Comparison of ENCODE assay signal across 26 mouse cellular contexts in the genomic region with DNA sequence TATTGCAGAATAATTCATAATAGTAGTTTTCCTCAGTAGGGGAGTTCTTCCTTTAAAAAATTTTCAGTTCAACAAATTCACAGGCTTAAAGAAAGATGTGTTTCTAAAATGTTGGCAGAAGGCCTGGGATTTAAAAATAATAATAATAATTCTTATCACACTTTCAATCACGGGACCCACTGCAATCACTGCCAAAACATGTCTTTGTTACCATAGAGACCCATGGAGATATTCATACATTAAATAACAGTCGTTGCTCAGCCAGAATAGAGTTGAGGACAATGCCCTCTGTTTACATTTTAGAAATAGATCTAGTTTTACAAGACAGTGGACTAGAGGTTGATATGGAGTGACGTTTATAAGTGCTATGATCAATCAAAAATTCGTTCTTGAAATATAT.
DNase-seq lines count a peak whose midpoint lies in the region; ATAC-seq and TF ChIP-seq lines count a peak whose summit lies in the region.
"Had no signal": no experiment of that assay in that cellular context is flagged by ENCODE, and none has a peak within 500 bp of the region (broad histone marks: within the 10 kb centered on the region; RNA-seq: fewer than 3 reads in every experiment).

No protein-coding gene starts in this region.

- no peak for TF ChIP-seq CTCF in kidney, postnatal 0 days (IDR thresholded peaks at IDR 0.05; ENCODE audit: low read depth)
- TF ChIP-seq CTCF in lung, adult 2 months (IDR thresholded peaks at IDR 0.05; ENCODE audit: insufficient read depth, low read length), result no peak

- no peaks in the 10 kb centered on the region for H3K36me3 ChIP-seq in embryonic facial prominence, embryonic 14.5 days (ENCODE audit: control insufficient read depth, insufficient read depth, low read length)
- no peaks in the 10 kb centered on the region for H3K36me3 ChIP-seq in embryonic facial prominence, embryonic 10.5 days (replicated peaks)
- H3K36me3 ChIP-seq in kidney, postnatal 0 days (ENCODE audit: insufficient read depth, low read length), result no peaks in the 10 kb centered on the region
- no peaks in the 10 kb centered on the region for H3K36me3 ChIP-seq in lung, embryonic 15.5 days
- H3K36me3 ChIP-seq: embryonic facial prominence, embryonic 12.5 days; heart, embryonic 10.5 days; heart, embryonic 13.5 days had no signal

- DNase-seq in embryonic facial prominence, embryonic 14.5 days (ENCODE audit: low spot score), result peak; percentile 40
- DNase-seq in embryonic facial prominence, embryonic 10.5 days (ENCODE audit: low spot score), result no peak
- peak; percentile 12 for DNase-seq in kidney, postnatal 0 days (ENCODE audit: low spot score)
- DNase-seq in kidney, adult 8-10 months, result no peak
- no peak for DNase-seq in lung, postnatal 36 days
- peak; percentile 2 for DNase-seq in lung, postnatal 10 days
- DNase-seq in lung, adult 2 months, result no peak
- DNase-seq: adrenal gland, adult 8-10 months; adrenal gland, postnatal 25 days; cerebellum, adult 18-20 months; cerebellum, adult 9-10 months; cerebellum, postnatal 14 days; gastrocnemius, postnatal 10 days; gastrocnemius, postnatal 36 days; heart, adult 2 months; heart, postnatal 14 days; heart, postnatal 4 days had no signal

- no peaks in the 10 kb centered on the region for H3K9me3 ChIP-seq in embryonic facial prominence, embryonic 14.5 days (ENCODE audit: control insufficient read depth, low read length)
- no peaks in the 10 kb centered on the region for H3K9me3 ChIP-seq in embryonic facial prominence, embryonic 10.5 days
- H3K9me3 ChIP-seq in kidney, postnatal 0 days (replicated peaks; ENCODE audit: low read length), result no peaks in the 10 kb centered on the region
- no peaks in the 10 kb centered on the region for H3K9me3 ChIP-seq in lung, embryonic 15.5 days
- H3K9me3 ChIP-seq: embryonic facial prominence, embryonic 12.5 days; forebrain, embryonic 13.5 days; heart, embryonic 10.5 days; heart, embryonic 13.5 days had no signal

- no peak for ATAC-seq in embryonic facial prominence, embryonic 14.5 days (ENCODE audit: low read depth)
- no peak for ATAC-seq in kidney, postnatal 0 days (replicated peaks; ENCODE audit: low FRiP score, low read depth)
- peak; percentile 67; the same call in 1 of the 2 replicates for ATAC-seq in lung, embryonic 15.5 days (ENCODE audit: borderline replicate concordance, extremely low read depth, low FRiP score, low TSS enrichment)
- ATAC-seq: activated CD4-positive, CD25-positive, alpha-beta regulatory T cell, adult 4 months; forebrain, embryonic 13.5 days; hindbrain, postnatal 0 days had no signal

- H3K27me3 ChIP-seq in embryonic facial prominence, embryonic 14.5 days (replicated peaks; ENCODE audit: control insufficient read depth, insufficient read depth, low read length), result no peaks in the 10 kb centered on the region
- no peaks in the 10 kb centered on the region for H3K27me3 ChIP-seq in embryonic facial prominence, embryonic 10.5 days (replicated peaks; ENCODE audit: low read depth, poor library complexity, severe bottlenecking)
- H3K27me3 ChIP-seq in kidney, postnatal 0 days (ENCODE audit: insufficient read depth, low read length), result no peaks in the 10 kb centered on the region
- H3K27me3 ChIP-seq in lung, embryonic 15.5 days, result no peaks in the 10 kb centered on the region
- H3K27me3 ChIP-seq: embryonic facial prominence, embryonic 12.5 days; heart, embryonic 13.5 days had no signal

- H3K4me3 ChIP-seq in embryonic facial prominence, embryonic 14.5 days (ENCODE audit: low read depth, low read length), result no peak overlapping the region
- no peak overlapping the region for H3K4me3 ChIP-seq in embryonic facial prominence, embryonic 10.5 days
- H3K4me3 ChIP-seq in kidney, postnatal 0 days (replicated peaks; ENCODE audit: low read depth, low read length), result no peak overlapping the region
- no peak overlapping the region for H3K4me3 ChIP-seq in lung, embryonic 15.5 days
- H3K4me3 ChIP-seq in lung, adult 2 months (replicated peaks; ENCODE audit: extremely low read depth, low read depth, low read length), result no peak overlapping the region
- H3K4me3 ChIP-seq: embryonic facial prominence, embryonic 12.5 days; erythroblast, embryonic 14.5 days; forebrain, embryonic 13.5 days; heart, adult 2 months; heart, embryonic 10.5 days; heart, embryonic 13.5 days had no signal

- H3K4me1 ChIP-seq in embryonic facial prominence, embryonic 14.5 days (ENCODE audit: control insufficient read depth, insufficient read depth, low read length), result peaks cover 9% of the 10 kb centered on the region; the same call in 1 of the 2 replicates
- H3K4me1 ChIP-seq in embryonic facial prominence, embryonic 10.5 days, result peaks cover 14% of the 10 kb centered on the region
- no peaks in the 10 kb centered on the region for H3K4me1 ChIP-seq in kidney, postnatal 0 days (replicated peaks; ENCODE audit: insufficient read depth, low read length)
- 0 out of 2 replicates have a peak, but pooled peaks cover 11% of the 10 kb centered on the region for H3K4me1 ChIP-seq in lung, embryonic 15.5 days
- H3K4me1 ChIP-seq in lung, adult 2 months (ENCODE audit: control insufficient read depth, insufficient read depth, low read length), result no peaks in the 10 kb centered on the region; the same call in 1 of the 2 replicates

- H3K4me2 ChIP-seq in embryonic facial prominence, embryonic 14.5 days (ENCODE audit: low read depth, low read length), result no peak overlapping the region
- H3K4me2 ChIP-seq in kidney, postnatal 0 days (ENCODE audit: low read length), result no peak overlapping the region
- no peak overlapping the region for H3K4me2 ChIP-seq in lung, embryonic 15.5 days
- H3K4me2 ChIP-seq: embryonic facial prominence, embryonic 12.5 days; forebrain, embryonic 13.5 days; heart, embryonic 13.5 days; hindbrain, embryonic 14.5 days had no signal

- no peak overlapping the region for H3K9ac ChIP-seq in embryonic facial prominence, embryonic 14.5 days (ENCODE audit: low read depth, low read length)
- no peak overlapping the region for H3K9ac ChIP-seq in kidney, postnatal 0 days (ENCODE audit: low read depth, low read length)
- H3K9ac ChIP-seq in lung, embryonic 15.5 days, result no peak overlapping the region
- H3K9ac ChIP-seq: embryonic facial prominence, embryonic 12.5 days; forebrain, embryonic 13.5 days; heart, embryonic 13.5 days; hindbrain, embryonic 14.5 days had no signal

- H3K27ac ChIP-seq in embryonic facial prominence, embryonic 14.5 days (replicated peaks; ENCODE audit: low read depth, low read length), result no peak overlapping the region
- no peak overlapping the region for H3K27ac ChIP-seq in embryonic facial prominence, embryonic 10.5 days (replicated peaks)
- no peak overlapping the region for H3K27ac ChIP-seq in kidney, postnatal 0 days
- no peak overlapping the region for H3K27ac ChIP-seq in lung, embryonic 15.5 days
- H3K27ac ChIP-seq: embryonic facial prominence, embryonic 12.5 days; heart, adult 2 months; heart, embryonic 10.5 days; heart, embryonic 13.5 days; hindbrain, embryonic 14.5 days; hindbrain, postnatal 0 days had no signal

- TF ChIP-seq POLR2A in lung, adult 2 months (IDR thresholded peaks at IDR 0.05; ENCODE audit: borderline replicate concordance, extremely low read depth, low read depth, low read length), result no peak

- WGBS in embryonic facial prominence, embryonic 14.5 days, result 56% methylated on average over 4 of the region's 4 CpGs
- 75% methylated on average over 4 of the region's 4 CpGs for WGBS in embryonic facial prominence, embryonic 10.5 days
- WGBS in kidney, postnatal 0 days, result 62% methylated on average over 4 of the region's 4 CpGs
- WGBS in lung, embryonic 15.5 days, result 29% methylated on average over 4 of the region's 4 CpGs
- 24% methylated on average over 4 of the region's 4 CpGs for WGBS in lung, adult 2 months

Comparison
In these comparisons a context has a peak if more than half of its experiments do, and no peak if none do; other contexts are left out.
1. DNase-seq: peak in embryonic facial prominence, embryonic 14.5 days (single experiment), kidney, postnatal 0 days (single experiment) and lung, postnatal 10 days (single experiment); none in embryonic facial prominence, embryonic 10.5 days (single experiment), kidney, adult 8-10 months (0 of 2), lung, postnatal 36 days (single experiment) and lung, adult 2 months (single experiment).